Mouse (Mus musculus) frontal cortex, adult 2 months (tissue): ENCODE results near the gene Miip. TPM values are rescaled to one million over a fixed set of nuclear protein-coding genes. Genes with fewer than 3 reads are reported as not detected.
A peak's percentile ranks its signal among the peaks of the same experiment; 100 is the strongest.

Experiments
- DNase-seq, 2 experiments: peaks; one replicate each; pipeline ENCODE4 v3.0.0; 2022; ENCODE audit warnings: low spot score in 1 of 2; ENCODE audit errors: extremely low spot score in 1 of 2
- polyA plus RNA-seq: library from polyadenylated mRNA; depleted of rRNA; stranded (reverse); fragments of >200 nt; gene quantifications from 2 replicates; pipeline ENCODE4 v1.2.3, GENCODE M21; 2012; rRNA removed

The Miip gene
- polyA plus RNA-seq, result 51.3 and 66.8 TPM in 2 replicates

GRCm38 (mm10) chr4:147868450-147869031 is at the start of gene Miip, which contains the start of gene Fv1:
TSS of gene Miip (minus strand) at chr4:147868816.
TSS of gene Fv1 (plus strand) at chr4:147868979.
- peak; percentile 98 for DNase-seq

GRCm38 (mm10) chr4:147909486-147909885 is 40.9 kb upstream of the Miip start:
- DNase-seq, result no peak

GRCm38 (mm10) chr4:147906230-147906629 is 37.6 kb upstream of the Miip start:
- no peak for DNase-seq

GRCm38 (mm10) chr4:147905090-147905659 is 36.6 kb upstream of the Miip start:
- no peak for DNase-seq

GRCm38 (mm10) chr4:147904313-147905089 is 35.9 kb upstream of the Miip start, which contains the start of gene Mfn2:
TSS of gene Mfn2 (minus strand) at chr4:147904704.
- peak; percentile 86 to 91 for DNase-seq

- DNase-seq, result no peak
Measured at GRCm38 (mm10) chr4:147903601-147904000, 35.0 kb upstream of the Miip start.

GRCm38 (mm10) chr4:147902906-147903500 is 34.4 kb upstream of the Miip start:
- no peak for DNase-seq

- no peak for DNase-seq
Measured at GRCm38 (mm10) chr4:147900452-147900851, 31.8 kb upstream of the Miip start.

- peak; percentile 38 to 48 for DNase-seq
Measured at GRCm38 (mm10) chr4:147897348-147897747, 28.7 kb upstream of the Miip start.

- DNase-seq, result no peak
Measured at GRCm38 (mm10) chr4:147896411-147896810, 27.8 kb upstream of the Miip start.

GRCm38 (mm10) chr4:147895815-147896330 is 27.3 kb upstream of the Miip start:
- no peak for DNase-seq

- DNase-seq, result no peak
Measured at GRCm38 (mm10) chr4:147890341-147890740, 21.7 kb upstream of the Miip start.

GRCm38 (mm10) chr4:147888237-147888636 is 19.6 kb upstream of the Miip start:
- DNase-seq, result no peak

- no peak for DNase-seq
Measured at GRCm38 (mm10) chr4:147887277-147887676, 18.7 kb upstream of the Miip start.

- no peak for DNase-seq
Measured at GRCm38 (mm10) chr4:147886158-147886557, 17.5 kb upstream of the Miip start.

- DNase-seq, result no peak
Measured at GRCm38 (mm10) chr4:147884138-147884537, 15.5 kb upstream of the Miip start.

- no peak for DNase-seq
Measured at GRCm38 (mm10) chr4:147883041-147883440, 14.4 kb upstream of the Miip start.

GRCm38 (mm10) chr4:147881792-147882191 is 13.2 kb upstream of the Miip start:
- DNase-seq, result no peak

- no peak for DNase-seq
Measured at GRCm38 (mm10) chr4:147879865-147880264, 11.2 kb upstream of the Miip start.

GRCm38 (mm10) chr4:147879456-147879855 is 10.8 kb upstream of the Miip start:
- no peak for DNase-seq

- DNase-seq, result no peak
Measured at GRCm38 (mm10) chr4:147878537-147878936, 9.9 kb upstream of the Miip start.
